Mouse (Mus musculus): ENCODE measurements around the gene Fgf22.

GRCm38 (mm10) chr10:79762875-79763274 lies 8.0 kb downstream of the Fgf22 start:
- no peak for TF ChIP-seq CTCF (IDR thresholded peaks at IDR 0.05; ENCODE audit: low read depth, low read length)
- TF ChIP-seq TAL1 (conservative IDR thresholded peaks at IDR 0.05; ENCODE audit: low read depth, low read length), result no peak
- no peak for TF ChIP-seq GATA2 (IDR thresholded peaks at IDR 0.05; ENCODE audit: borderline replicate concordance, low read depth, low read length)
- no peak for TF ChIP-seq GATA1 (IDR thresholded peaks at IDR 0.05; ENCODE audit: borderline replicate concordance, low read length)
- 0 out of 2 replicates have a peak, but pooled peaks have one; percentile 18 for TF ChIP-seq POLR2AphosphoS5 (IDR thresholded peaks at IDR 0.05; ENCODE audit: insufficient replicate concordance, low read depth, low read length)
